Mouse (Mus musculus) heart, embryonic 10.5 days (tissue): ENCODE measurements around the gene Prdm2. TPM values are rescaled to one million over a fixed set of nuclear protein-coding genes. Genes with fewer than 3 reads are reported as not detected.

Experiments used
- DNase-seq: peaks from one replicate; pipeline ENCODE4 v3.0.0-alpha.2; 2017; ENCODE audit warnings: low spot score
- H3K27ac ChIP-seq: fragments of 300-500 bp; sonication (generic); 2 replicates; pipeline ENCODE4 v1.5.1; 2016; ENCODE audit warnings: mild to moderate bottlenecking
- H3K27me3 ChIP-seq: fragments of 300-500 bp; sonication (generic); 2 replicates; pipeline ENCODE4 v1.6.1; 2016; ENCODE audit warnings: mild to moderate bottlenecking; ENCODE audit not compliant: poor library complexity, insufficient read depth, severe bottlenecking
- H3K36me3 ChIP-seq: fragments of 300-500 bp; sonication (generic); 2 replicates; pipeline ENCODE4 v1.6.1; 2016; ENCODE audit warnings: mild to moderate bottlenecking, moderate library complexity
- H3K4me1 ChIP-seq: fragments of 300-500 bp; sonication (generic); 2 replicates; pipeline ENCODE4 v1.6.1; 2016; ENCODE audit warnings: mild to moderate bottlenecking
- H3K4me3 ChIP-seq: fragments of 300-500 bp; sonication (generic); 2 replicates; pipeline ENCODE4 v1.5.1; 2016; ENCODE audit warnings: mild to moderate bottlenecking, moderate library complexity
- H3K9me3 ChIP-seq: fragments of 300-500 bp; sonication (generic); 2 replicates; pipeline ENCODE4 v1.6.1; 2016; ENCODE audit warnings: mild to moderate bottlenecking, moderate library complexity
- WGBS: fragments of 180-500 bp; shearing (Covaris S2); methylation state at CpG from one replicate; pipeline ENCODE4 v1.1.7; 2016; 5-methylcytosine and 5-hydroxymethylcytosine counted together
- polyA plus RNA-seq: library from polyadenylated mRNA; unstranded; fragments of >200 nt; fragmentation: Nextera tagmentation; extraction: Ambion mirVana; gene quantifications from 2 replicates; pipeline ENCODE4 v1.2.1, GENCODE M21; 2016

The Prdm2 gene
- polyA plus RNA-seq, 1 experiment from 2014 or later: 10.0 TPM

DNA sequence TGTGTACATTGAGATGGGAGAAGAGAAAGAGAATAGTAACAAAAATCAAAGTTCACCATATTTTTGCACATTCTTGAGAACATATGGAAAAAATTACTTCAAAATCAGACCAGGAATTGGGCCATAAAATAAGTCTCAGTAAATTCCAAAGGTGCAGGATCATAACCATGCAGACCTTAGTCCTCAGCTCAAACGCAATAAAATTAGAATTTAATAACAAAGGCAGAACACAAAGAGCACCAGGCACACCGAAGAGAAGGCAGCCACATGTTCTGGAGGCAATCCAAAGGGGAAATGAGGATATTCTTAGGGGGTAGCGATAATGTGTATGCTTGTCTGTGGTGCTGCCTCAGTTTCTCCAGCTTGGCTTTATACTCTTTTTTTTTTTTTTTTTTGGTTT, 18.3 kb upstream of the Prdm2 start:
- WGBS: 90% methylated on average over 3 of the region's 3 CpGs
- no peak overlapping the region for H3K27ac ChIP-seq
- no peak for DNase-seq

DNA sequence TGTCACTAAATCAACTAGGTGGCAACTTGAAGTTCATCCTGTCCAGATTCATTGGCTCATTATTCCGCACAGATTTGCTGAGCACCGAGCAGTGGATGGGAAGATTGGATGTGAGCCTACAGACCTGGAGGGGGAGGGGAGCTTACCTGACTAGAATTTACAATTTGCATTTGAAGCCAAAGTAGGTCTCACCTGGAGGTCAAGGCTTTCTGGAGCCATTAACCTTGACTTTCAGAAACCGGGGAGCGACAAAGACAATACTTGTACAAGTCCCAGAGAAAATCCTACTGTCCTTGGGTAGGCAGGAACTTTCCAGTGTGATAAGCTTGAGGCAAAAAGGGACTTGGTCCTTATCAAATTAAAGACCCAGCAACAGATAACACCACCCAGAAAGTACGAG, 15.2 kb upstream of the Prdm2 start:
- no peak overlapping the region for H3K27ac ChIP-seq
- 51% methylated on average over 5 of the region's 5 CpGs for WGBS
- no peaks in the 10 kb centered on the region for H3K27me3 ChIP-seq
- H3K4me3 ChIP-seq: no peak overlapping the region
- no peak for DNase-seq
- H3K4me1 ChIP-seq: peaks cover 15% of the 10 kb centered on the region
- H3K9me3 ChIP-seq: no peaks in the 10 kb centered on the region
- H3K36me3 ChIP-seq: no peaks in the 10 kb centered on the region

More for the DNA sequence above, 18.3 kb upstream of the Prdm2 start:
- no peaks in the 10 kb centered on the region for H3K36me3 ChIP-seq
- no peaks in the 10 kb centered on the region for H3K27me3 ChIP-seq
- no peaks in the 10 kb centered on the region; the same call in 1 of the 2 replicates for H3K9me3 ChIP-seq
- H3K4me3 ChIP-seq: no peak overlapping the region
- H3K4me1 ChIP-seq: peaks cover 7% of the 10 kb centered on the region

DNA sequence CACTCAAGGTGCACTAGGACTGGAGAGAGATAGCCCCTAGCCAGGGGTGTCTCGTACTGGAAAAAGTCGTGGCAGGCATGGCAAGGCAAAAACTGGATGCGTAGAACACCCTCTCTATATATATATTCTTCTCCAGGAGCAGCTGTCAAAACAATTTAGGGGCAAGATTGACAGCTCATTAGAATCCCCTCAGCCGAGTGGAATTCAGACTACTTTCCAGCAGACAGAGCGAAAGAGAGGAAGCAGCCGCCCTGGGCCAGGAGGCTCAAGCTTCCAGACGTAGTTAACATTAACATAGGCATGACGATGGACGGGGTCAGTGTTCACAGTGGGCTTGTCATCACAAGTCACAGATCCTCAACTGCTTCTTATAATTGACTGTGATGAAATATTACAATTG, 13.1 kb upstream of the Prdm2 start:
- Histone ChIP-seq H3K27me3 (no peaks in the 10 kb centered on the region), H3K4me3 (no peak overlapping the region), H3K4me1 (peaks cover 15% of the 10 kb centered on the region), H3K9me3 (no peaks in the 10 kb centered on the region), H3K36me3 (no peaks in the 10 kb centered on the region), H3K27ac (no peak overlapping the region)
- peak; percentile 68 for DNase-seq
- 37% methylated on average over 9 of the region's 9 CpGs for WGBS

DNA sequence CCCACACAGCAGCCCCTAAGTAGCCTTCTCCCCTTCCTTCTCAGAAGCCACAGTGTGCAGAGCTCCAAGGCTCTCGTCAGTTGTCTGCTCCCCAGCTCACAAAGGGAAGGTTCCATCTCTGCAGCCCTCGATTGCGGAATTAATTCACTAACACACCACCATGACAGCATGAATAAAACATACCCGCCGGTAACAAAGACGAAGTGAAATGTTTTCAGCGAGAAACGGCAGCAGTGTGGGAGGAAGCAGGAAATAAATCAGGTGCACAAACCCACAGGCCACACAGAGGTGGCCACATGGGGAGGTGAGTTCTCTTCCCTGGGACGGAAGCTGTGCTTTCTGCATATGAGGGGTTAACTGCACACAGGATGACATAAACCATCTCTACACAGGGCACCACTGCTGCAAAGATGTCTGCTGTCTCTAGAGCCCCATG, 6.5 kb upstream of the Prdm2 start:
- no peak overlapping the region for H3K27ac ChIP-seq
- DNase-seq: no peak
- no peaks in the 10 kb centered on the region for H3K36me3 ChIP-seq

DNA sequence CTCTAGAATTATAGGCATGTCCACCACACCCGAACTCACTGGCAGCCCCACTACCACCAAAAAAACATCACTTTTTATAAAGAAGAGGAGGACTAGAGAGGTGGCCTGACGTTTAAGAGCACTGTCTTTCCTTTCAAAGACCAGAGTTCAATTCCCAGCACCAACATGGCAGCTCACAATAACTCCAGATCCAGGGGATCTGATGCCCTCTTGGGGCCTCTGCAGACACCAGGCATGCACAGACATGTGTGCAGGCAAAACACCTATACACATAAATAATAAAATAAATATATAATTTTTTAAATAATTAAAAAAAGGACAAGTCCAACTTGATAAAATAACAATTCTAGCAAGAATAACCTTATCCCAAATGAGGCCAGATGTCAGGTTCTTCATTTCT, 6.1 kb upstream of the Prdm2 start:
- no peaks in the 10 kb centered on the region for H3K4me1 ChIP-seq
- H3K36me3 ChIP-seq: no peaks in the 10 kb centered on the region
- no peaks in the 10 kb centered on the region for H3K9me3 ChIP-seq
- no peak for DNase-seq
- H3K4me3 ChIP-seq: no peak overlapping the region
- WGBS: 81% methylated on average over 2 of the region's 2 CpGs
- H3K27ac ChIP-seq: no peak overlapping the region
- H3K27me3 ChIP-seq: peaks cover 6% of the 10 kb centered on the region; the same call in 1 of the 2 replicates

More for the DNA sequence above, 6.5 kb upstream of the Prdm2 start:
- H3K4me3 ChIP-seq: no peak overlapping the region
- H3K4me1 ChIP-seq: no peaks in the 10 kb centered on the region
- peaks cover 6% of the 10 kb centered on the region; the same call in 1 of the 2 replicates for H3K27me3 ChIP-seq
- 70% methylated on average over 9 of the region's 9 CpGs for WGBS
- no peaks in the 10 kb centered on the region for H3K9me3 ChIP-seq

DNA sequence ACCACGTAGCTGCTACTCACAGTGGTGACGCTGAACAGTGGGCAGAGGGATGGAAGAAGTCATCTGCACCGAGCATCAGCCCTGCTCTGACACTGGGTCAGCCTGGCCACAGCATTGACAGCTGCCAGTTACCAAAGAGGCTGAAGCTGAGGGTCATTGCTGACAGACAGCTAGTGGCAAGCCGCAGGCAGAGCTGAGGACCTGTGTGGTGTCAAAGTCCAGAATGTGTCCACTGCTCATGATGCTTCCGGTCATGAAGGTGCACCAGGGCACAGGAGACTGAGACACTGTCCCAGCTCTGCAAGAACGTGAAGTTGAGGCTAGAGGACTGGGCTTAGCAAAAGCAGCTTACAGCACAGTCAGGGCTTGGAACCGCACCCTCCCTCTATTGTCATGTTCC, 4.4 kb upstream of the Prdm2 start:
- Histone ChIP-seq H3K4me3 (no peak overlapping the region), H3K27ac (no peak overlapping the region), H3K27me3 (peaks cover 6% of the 10 kb centered on the region; the same call in 1 of the 2 replicates), H3K36me3 (no peaks in the 10 kb centered on the region), H3K9me3 (no peaks in the 10 kb centered on the region), H3K4me1 (peaks cover 6% of the 10 kb centered on the region)
- DNase-seq: no peak
- 76% methylated on average over 7 of the region's 7 CpGs for WGBS

DNA sequence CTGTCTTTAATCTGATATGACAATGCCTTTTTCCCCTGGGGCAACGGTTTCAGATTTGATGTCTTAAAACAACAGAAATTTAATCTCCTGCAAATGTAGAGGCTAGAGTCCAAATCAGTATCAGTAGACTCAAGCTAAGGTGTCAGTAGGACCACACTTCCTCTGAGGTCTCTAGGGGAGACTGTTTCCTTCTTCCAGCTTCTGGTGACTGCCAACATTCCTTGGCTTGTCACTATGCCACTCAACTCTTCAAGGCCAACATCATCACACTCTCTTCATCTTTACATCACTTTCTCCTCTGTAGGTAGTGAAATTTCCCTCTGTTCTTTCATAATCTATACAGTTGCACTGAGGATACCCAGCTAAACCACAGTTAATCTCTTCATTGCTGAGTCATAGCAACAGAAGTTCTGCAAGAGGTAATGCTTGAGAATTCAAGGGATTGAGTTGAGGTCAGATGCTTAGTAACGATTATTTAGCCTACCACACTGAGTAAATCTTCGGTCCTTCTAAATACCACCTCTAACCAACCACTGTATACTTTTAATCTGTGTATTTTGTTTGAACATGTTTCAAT, 1.5 kb upstream of the Prdm2 start:
- Histone ChIP-seq H3K9me3 (no peaks in the 10 kb centered on the region), H3K36me3 (no peaks in the 10 kb centered on the region), H3K27me3 (peaks cover 6% of the 10 kb centered on the region; the same call in 1 of the 2 replicates), H3K27ac (no peak overlapping the region), H3K4me3 (no peak overlapping the region), H3K4me1 (peaks cover 12% of the 10 kb centered on the region)
- 86% methylated on average over 3 of the region's 3 CpGs for WGBS
- no peak for DNase-seq

DNA sequence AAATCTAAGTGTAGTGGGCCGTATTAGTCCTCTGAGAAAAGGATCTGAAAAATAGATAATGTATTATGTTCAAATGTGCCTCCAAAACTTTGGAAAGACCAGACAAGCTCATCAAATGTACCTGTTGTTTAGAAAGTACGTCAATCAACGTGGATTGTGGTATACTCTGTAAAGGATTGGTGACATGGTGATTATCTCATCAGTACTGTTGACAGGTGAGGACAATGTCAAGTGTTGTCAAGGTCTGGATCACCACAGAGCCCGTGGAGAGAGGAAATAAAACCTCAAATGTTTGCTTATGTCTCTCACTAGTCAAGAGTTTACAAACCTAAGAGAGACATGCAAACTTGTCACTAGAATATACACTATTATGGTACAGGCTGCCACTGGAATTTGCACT, 776 bp upstream of the Prdm2 start:
- no peak for DNase-seq
- Histone ChIP-seq H3K4me3 (no peak overlapping the region), H3K27me3 (peaks cover 6% of the 10 kb centered on the region; the same call in 1 of the 2 replicates), H3K27ac (no peak overlapping the region), H3K4me1 (peaks cover 12% of the 10 kb centered on the region), H3K9me3 (no peaks in the 10 kb centered on the region), H3K36me3 (no peaks in the 10 kb centered on the region)
- 56% methylated on average over 4 of the region's 4 CpGs for WGBS

DNA sequence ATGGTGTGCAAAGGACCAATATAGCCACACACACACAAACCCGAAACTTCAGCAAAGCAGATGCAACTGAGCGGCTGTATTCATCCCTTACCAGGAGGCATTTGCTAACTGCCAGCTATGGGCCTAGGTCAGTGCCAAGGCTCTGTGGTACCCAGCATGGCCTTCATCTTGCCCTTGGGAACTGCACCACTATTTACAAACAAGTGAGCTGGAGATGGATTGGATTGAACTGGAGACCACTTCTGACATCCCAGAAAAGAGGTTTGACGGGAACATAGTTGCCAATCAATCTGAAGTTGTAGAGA, 332 bp upstream of the Prdm2 start:
- peak overlapping the region; percentile 99 for H3K27ac ChIP-seq
- 94% methylated on average over 3 of the region's 3 CpGs for WGBS
- peaks cover 6% of the 10 kb centered on the region; the same call in 1 of the 2 replicates for H3K27me3 ChIP-seq

DNA sequence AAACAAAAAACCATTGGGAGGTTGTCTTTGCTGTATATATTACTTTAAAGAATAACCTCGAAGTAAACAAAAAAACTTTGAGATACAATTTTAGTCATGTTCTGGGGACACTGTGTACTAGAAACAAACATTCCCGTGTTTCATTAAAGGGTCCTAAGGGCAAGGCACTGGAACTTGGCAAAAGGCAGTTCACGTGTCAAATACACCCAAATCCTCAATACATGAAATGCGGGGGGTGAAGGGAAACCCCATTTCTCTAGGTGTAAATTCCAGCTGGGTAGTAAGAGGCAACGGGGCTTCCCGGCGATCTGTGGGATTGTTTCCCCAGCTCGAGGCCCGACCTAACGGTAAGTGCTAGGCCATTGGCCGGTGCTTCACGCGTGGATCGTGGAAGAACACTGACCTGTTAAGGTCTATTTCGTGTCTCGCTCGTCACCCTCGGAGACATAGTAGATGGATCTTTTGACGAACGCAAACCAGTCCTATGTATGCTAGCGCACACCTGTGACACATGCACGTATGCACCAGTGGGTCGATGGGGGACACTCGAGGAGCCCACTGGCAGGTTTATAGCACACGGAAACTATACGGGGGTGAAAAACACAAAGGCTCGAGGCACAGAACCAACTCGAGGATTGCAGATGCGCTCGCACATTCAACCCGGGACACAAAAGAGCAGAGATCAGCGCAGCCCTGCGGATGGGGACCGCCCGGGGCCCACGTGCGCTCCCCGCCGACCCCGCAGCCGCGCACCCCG, 1.0 kb downstream of the Prdm2 start:
- Histone ChIP-seq H3K36me3 (no peaks in the 10 kb centered on the region), H3K9me3 (no peaks in the 10 kb centered on the region), H3K4me3 (peak overlapping the region; percentile 93), H3K27me3 (no peaks in the 10 kb centered on the region), H3K27ac (peak overlapping the region; percentile 99), H3K4me1 (peaks cover 12% of the 10 kb centered on the region)
- 11% methylated on average over 43 of the region's 43 CpGs for WGBS
- peak; percentile 79 for DNase-seq

More for the DNA sequence above, 332 bp upstream of the Prdm2 start:
- peak overlapping the region; percentile 93 for H3K4me3 ChIP-seq
- no peaks in the 10 kb centered on the region for H3K36me3 ChIP-seq
- DNase-seq: no peak
- H3K9me3 ChIP-seq: no peaks in the 10 kb centered on the region
- peaks cover 12% of the 10 kb centered on the region for H3K4me1 ChIP-seq

DNA sequence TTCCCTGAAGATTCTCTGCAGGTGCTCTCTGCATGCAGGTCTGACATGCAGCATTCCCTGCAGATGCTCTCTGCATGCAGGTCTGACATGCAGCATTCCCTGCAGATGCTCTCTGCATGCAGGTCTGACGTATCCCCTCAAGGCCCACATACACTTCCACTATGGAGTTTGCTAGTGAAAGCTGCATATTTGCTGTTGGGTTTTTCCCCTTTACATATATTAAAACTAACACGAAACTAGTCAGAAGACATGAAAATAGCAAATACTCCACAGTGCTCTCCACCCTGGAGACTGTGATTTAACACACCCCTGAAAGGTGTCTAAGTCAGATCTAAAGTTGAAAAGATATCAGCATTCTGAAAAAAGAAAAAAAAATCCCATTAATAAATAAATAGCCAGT, 2.8 kb downstream of the Prdm2 start:
- H3K27me3 ChIP-seq: no peaks in the 10 kb centered on the region
- peaks cover 12% of the 10 kb centered on the region for H3K4me1 ChIP-seq
- no peak overlapping the region for H3K27ac ChIP-seq
- no peaks in the 10 kb centered on the region for H3K36me3 ChIP-seq
- WGBS: 90% methylated on average over 2 of the region's 2 CpGs
- H3K4me3 ChIP-seq: no peak overlapping the region
- DNase-seq: no peak
- H3K9me3 ChIP-seq: no peaks in the 10 kb centered on the region

DNA sequence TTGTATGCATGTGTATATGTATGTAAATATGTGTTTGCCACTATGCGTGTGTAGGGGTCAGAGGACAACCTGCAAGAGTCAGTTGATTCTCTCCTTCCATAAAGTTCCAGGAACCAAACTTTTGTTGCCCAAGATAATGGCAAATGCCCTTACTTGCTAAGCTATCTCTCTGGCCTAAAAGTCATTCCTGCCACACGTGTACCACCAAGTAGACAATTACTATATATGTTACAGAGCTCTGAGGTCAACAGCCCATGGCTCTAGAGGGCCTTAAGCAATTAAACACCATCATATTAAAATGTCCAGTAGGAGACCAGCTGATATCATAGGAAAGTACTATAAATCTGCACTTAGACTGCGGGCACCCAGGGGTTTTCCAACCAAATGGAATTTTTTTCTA, 10.1 kb downstream of the Prdm2 start:
- Histone ChIP-seq H3K4me3 (no peak overlapping the region), H3K27ac (no peak overlapping the region), H3K4me1 (peaks cover 6% of the 10 kb centered on the region; the same call in 1 of the 2 replicates), H3K27me3 (no peaks in the 10 kb centered on the region), H3K36me3 (no peaks in the 10 kb centered on the region), H3K9me3 (no peaks in the 10 kb centered on the region)
- WGBS: 80% methylated on average over 3 of the region's 3 CpGs
- no peak for DNase-seq

DNA sequence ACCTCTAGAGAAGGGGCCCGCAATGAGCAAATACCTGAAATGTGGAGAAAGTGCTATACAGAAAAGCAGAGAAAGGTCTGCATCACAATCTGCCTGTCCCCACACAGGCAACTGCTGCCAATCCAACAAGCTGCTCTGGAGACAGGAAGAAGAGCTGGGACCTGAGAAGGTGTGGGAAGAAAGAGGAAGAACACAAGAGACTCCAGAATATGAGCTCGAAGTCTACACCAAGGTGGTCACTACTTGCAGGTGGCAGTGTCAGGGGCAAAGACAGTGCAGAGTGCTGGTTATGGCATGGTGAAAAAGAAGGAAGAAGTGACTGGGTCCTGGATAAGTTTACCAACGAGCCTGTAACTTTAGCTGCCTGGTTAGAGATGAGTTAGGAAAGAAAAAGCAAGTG, 14.4 kb downstream of the Prdm2 start:
- Histone ChIP-seq H3K4me3 (no peak overlapping the region), H3K4me1 (peaks cover 6% of the 10 kb centered on the region; the same call in 1 of the 2 replicates), H3K9me3 (no peaks in the 10 kb centered on the region), H3K27me3 (no peaks in the 10 kb centered on the region), H3K27ac (no peak overlapping the region), H3K36me3 (no peaks in the 10 kb centered on the region)
- 75% methylated on average over 3 of the region's 3 CpGs for WGBS
- DNase-seq: no peak
